Mouse (Mus musculus) CD4-positive, CD25-positive, alpha-beta regulatory T cell, adult 4 months (primary cell): ENCODE results near the gene Fgf4. TPM values are rescaled to one million over a fixed set of nuclear protein-coding genes. Genes with fewer than 3 reads are reported as not detected.

Experiments used
- ATAC-seq: one replicate; pipeline ENCODE4 v1.8.0; 2017
- polyA plus RNA-seq, 2 experiments: library from polyadenylated mRNA; unstranded; fragments of 100-300 nt; shearing (Covaris generic); gene quantifications; one replicate each; pipeline ENCODE4 v1.2.1; 2017

Fgf4 gene
- polyA plus RNA-seq, 2 experiments from 2014 or later: 0.11 TPM; not detected in 1

GRCm38 (mm10) chr7:144914296-144914947, 67.3 kb downstream of the Fgf4 start:
- peak; percentile 92 for ATAC-seq

Other genes with a start within 250 kb of the Fgf4 start
- gene Ano1, start 95.4 kb upstream of the Fgf4 start, polyA plus RNA-seq: under 1 TPM in 1 of 2 experiments, not detected in 1; 0.09 TPM
- not detected for gene Fgf3, start 9.3 kb upstream of the Fgf4 start, polyA plus RNA-seq
- not detected for gene Fgf15, start 49.2 kb downstream of the Fgf4 start, polyA plus RNA-seq
- gene LTO1, start 67.7 kb downstream of the Fgf4 start, polyA plus RNA-seq: 10 to 100 TPM; 39.4 to 48.0 TPM
- under 1 TPM; 0.83 to 0.87 TPM for gene Ccnd1, start 92.6 kb downstream of the Fgf4 start, polyA plus RNA-seq